Mouse (Mus musculus) olfactory bulb, adult 2 months (tissue): ENCODE results near the gene Cpm. TPM values are rescaled to one million over a fixed set of nuclear protein-coding genes. Genes with fewer than 3 reads are reported as not detected.

Experiments used
- H3K27ac ChIP-seq: fragments of 200-500 bp; 2 replicates; pipeline ENCODE4 v1.5.1; 2012; ENCODE audit warnings: low read depth, low read length; ENCODE audit not compliant: insufficient read depth
- H3K4me1 ChIP-seq: fragments of 200-500 bp; 2 replicates; pipeline ENCODE4 v1.6.1; 2012; ENCODE audit warnings: low read length; ENCODE audit not compliant: control insufficient read depth, insufficient read depth
- H3K4me3 ChIP-seq: fragments of 200-500 bp; 2 replicates; pipeline ENCODE4 v1.5.1; 2012; ENCODE audit warnings: mild to moderate bottlenecking, low read depth, low read length, moderate library complexity; ENCODE audit not compliant: insufficient read depth
- CTCF ChIP-seq: fragments of 200-500 bp; IDR thresholded peaks from 2 replicates; pipeline ENCODE4 v1.5.1; 2012; ENCODE audit warnings: low read depth, mild to moderate bottlenecking, low read length, moderate library complexity; ENCODE audit not compliant: insufficient read depth
- POLR2A ChIP-seq: fragments of 200-500 bp; IDR thresholded peaks from 2 replicates; pipeline ENCODE4 v1.6.1; 2012; ENCODE audit warnings: mild to moderate bottlenecking, low read depth, low read length, moderate library complexity; ENCODE audit not compliant: insufficient read depth
- WGBS: fragments of 180-500 bp; shearing (Covaris S2); methylation state at CpG from one replicate; pipeline ENCODE4 v1.1.7; 2018; 5-methylcytosine and 5-hydroxymethylcytosine counted together
- polyA plus RNA-seq: library from polyadenylated mRNA; stranded (reverse); fragments of >200 nt; gene quantifications from 2 replicates; pipeline ENCODE4 v1.2.4, GENCODE M21; 2012; ENCODE audit warnings: low replicate concordance; ENCODE audit not compliant: missing spikeins, insufficient read depth, insufficient read length

Cpm gene
- polyA plus RNA-seq, 1 experiment: not detected

- Histone ChIP-seq H3K27ac (no peak overlapping the region), H3K4me1 (peaks cover 4% of the 10 kb centered on the region; the same call in 1 of the 2 replicates), H3K4me3 (no peak overlapping the region)
- TF ChIP-seq POLR2A (no peak), CTCF (no peak)
- 92% methylated on average over 11 of the region's 11 CpGs for WGBS
These were observed 20.2 kb downstream of the Cpm start for GRCm38 (mm10) chr10:117649292-117650041.

- H3K27ac ChIP-seq: no peak overlapping the region
- WGBS: 91% methylated on average over 12 of the region's 12 CpGs
- TF ChIP-seq POLR2A: no peak
- TF ChIP-seq CTCF: no peak
- peaks cover 4% of the 10 kb centered on the region; the same call in 1 of the 2 replicates for H3K4me1 ChIP-seq
- no peak overlapping the region for H3K4me3 ChIP-seq
These were observed 20.8 kb downstream of the Cpm start for GRCm38 (mm10) chr10:117650042-117650655.

GRCm38 (mm10) chr10:117650725-117651124, 21.4 kb downstream of the Cpm start:
- no peak for TF ChIP-seq CTCF
- Histone ChIP-seq H3K27ac (no peak overlapping the region), H3K4me1 (peaks cover 4% of the 10 kb centered on the region; the same call in 1 of the 2 replicates), H3K4me3 (no peak overlapping the region)
- 90% methylated on average over 7 of the region's 7 CpGs for WGBS

GRCm38 (mm10) chr10:117651587-117652377, 22.5 kb downstream of the Cpm start:
- 64% methylated on average over 10 of the region's 10 CpGs for WGBS
- no peak overlapping the region for H3K4me3 ChIP-seq

GRCm38 (mm10) chr10:117652378-117652774, 23.1 kb downstream of the Cpm start:
- TF ChIP-seq POLR2A (no peak), CTCF (no peak)
- Histone ChIP-seq H3K27ac (no peak overlapping the region), H3K4me1 (peaks cover under 1% of the 10 kb centered on the region; the same call in 1 of the 2 replicates), H3K4me3 (no peak overlapping the region)
- 91% methylated on average over 4 of the region's 4 CpGs for WGBS

More at GRCm38 (mm10) chr10:117651587-117652377, 22.5 kb downstream of the Cpm start:
- Histone ChIP-seq H3K27ac (no peak overlapping the region), H3K4me1 (peaks cover 4% of the 10 kb centered on the region; the same call in 1 of the 2 replicates)
- TF ChIP-seq CTCF: no peak
- no peak for TF ChIP-seq POLR2A

GRCm38 (mm10) chr10:117652930-117653778, 23.9 kb downstream of the Cpm start:
- no peak for TF ChIP-seq CTCF
- no peak for TF ChIP-seq POLR2A
- H3K4me1 ChIP-seq: no peaks in the 10 kb centered on the region
- 84% methylated on average over 8 of the region's 8 CpGs for WGBS
- H3K4me3 ChIP-seq: no peak overlapping the region
- H3K27ac ChIP-seq: no peak overlapping the region

- TF ChIP-seq POLR2A (no peak), CTCF (no peak)
- 92% methylated on average over 7 of the region's 7 CpGs for WGBS
These were observed 24.5 kb downstream of the Cpm start for GRCm38 (mm10) chr10:117653779-117654173.

GRCm38 (mm10) chr10:117654576-117655123, 25.4 kb downstream of the Cpm start:
- H3K4me3 ChIP-seq: no peak overlapping the region
- WGBS: 82% methylated on average over 3 of the region's 3 CpGs
- TF ChIP-seq CTCF (no peak), POLR2A (no peak)
- H3K27ac ChIP-seq: no peak overlapping the region
- H3K4me1 ChIP-seq: no peaks in the 10 kb centered on the region

More at GRCm38 (mm10) chr10:117653779-117654173, 24.5 kb downstream of the Cpm start:
- H3K27ac ChIP-seq: no peak overlapping the region
- H3K4me1 ChIP-seq: no peaks in the 10 kb centered on the region
- no peak overlapping the region for H3K4me3 ChIP-seq
